Mouse (Mus musculus) heart, adult 2 months (tissue): Measurements from ENCODE around the gene Ipmk. TPM values are rescaled to one million over a fixed set of nuclear protein-coding genes. Genes with fewer than 3 reads are reported as not detected.

Source experiments
- DNase-seq, 2 experiments: peaks; one replicate each; pipeline ENCODE4 v3.0.0; 2021
- H3K27ac ChIP-seq: fragments of 200-600 bp; 2 replicates; pipeline ENCODE4 v1.8.1; 2022
- H3K27me3 ChIP-seq: fragments of 200-500 bp; 2 replicates; pipeline ENCODE4 v1.6.1; 2012; ENCODE audit warnings: mild to moderate bottlenecking, low read length, inconsistent platforms, mixed read lengths; ENCODE audit not compliant: control insufficient read depth, insufficient read depth
- H3K36me3 ChIP-seq: fragments of 200-500 bp; 2 replicates; pipeline ENCODE4 v1.6.1; 2012; ENCODE audit warnings: low read length, inconsistent platforms; ENCODE audit not compliant: control insufficient read depth, insufficient read depth
- H3K4me1 ChIP-seq: fragments of 200-500 bp; 2 replicates; pipeline ENCODE4 v1.6.1; 2011; ENCODE audit warnings: low read length; ENCODE audit not compliant: control insufficient read depth, insufficient read depth
- H3K4me3 ChIP-seq: fragments of 200-600 bp; 2 replicates; pipeline ENCODE4 v1.8.1; 2022
- H3K79me2 ChIP-seq: fragments of 200-500 bp; replicated peaks from 2 replicates; pipeline ENCODE4 v1.6.1; 2012; ENCODE audit warnings: mild to moderate bottlenecking, inconsistent platforms, low read length, moderate library complexity, mixed read lengths; ENCODE audit not compliant: control insufficient read depth, insufficient read depth
- H3K9ac ChIP-seq: fragments of 200-500 bp; 2 replicates; pipeline ENCODE4 v1.6.1; 2012; ENCODE audit warnings: low read depth, mild to moderate bottlenecking, control low read depth, inconsistent platforms, low read length, mixed read lengths
- CTCF ChIP-seq: fragments of 200-600 bp; IDR thresholded peaks from 2 replicates; pipeline ENCODE4 v1.8.1; 2022; ENCODE audit warnings: antibody characterized with exemption, mild to moderate bottlenecking, moderate library complexity
- EP300 ChIP-seq: fragments of 200-500 bp; IDR thresholded peaks from 2 replicates; pipeline ENCODE4 v1.6.1; 2011; ENCODE audit warnings: low read depth, low read length, control low read depth; ENCODE audit not compliant: insufficient read depth
- POLR2A ChIP-seq: fragments of 200-500 bp; IDR thresholded peaks from 2 replicates; pipeline ENCODE4 v1.6.1; 2011; ENCODE audit warnings: mild to moderate bottlenecking, low read depth, low read length, control low read depth; ENCODE audit not compliant: insufficient read depth
- WGBS: fragments of 180-500 bp; shearing (Covaris S2); methylation state at CpG from one replicate; pipeline ENCODE4 v1.1.7; 2018; 5-methylcytosine and 5-hydroxymethylcytosine counted together
- intact Hi-C: fragments of 180-260 bp; cut with DNase I; formaldehyde crosslinking; loops from one replicate; pipeline ENCODE4 v1.15.1; 2025
- polyA plus RNA-seq: library from polyadenylated mRNA; depleted of rRNA; stranded (reverse); fragments of >200 nt; gene quantifications from 2 replicates; pipeline ENCODE4 v1.2.3, GENCODE M21; 2012
- total RNA-seq, 2 experiments: library from RNA; stranded (reverse); gene quantifications; 2 replicates each; pipeline ENCODE4 v1.2.3; 2021

The Ipmk gene
- total and polyA plus RNA-seq, 3 experiments: 5.0 to 17.9 (median 12.6) TPM

DNA sequence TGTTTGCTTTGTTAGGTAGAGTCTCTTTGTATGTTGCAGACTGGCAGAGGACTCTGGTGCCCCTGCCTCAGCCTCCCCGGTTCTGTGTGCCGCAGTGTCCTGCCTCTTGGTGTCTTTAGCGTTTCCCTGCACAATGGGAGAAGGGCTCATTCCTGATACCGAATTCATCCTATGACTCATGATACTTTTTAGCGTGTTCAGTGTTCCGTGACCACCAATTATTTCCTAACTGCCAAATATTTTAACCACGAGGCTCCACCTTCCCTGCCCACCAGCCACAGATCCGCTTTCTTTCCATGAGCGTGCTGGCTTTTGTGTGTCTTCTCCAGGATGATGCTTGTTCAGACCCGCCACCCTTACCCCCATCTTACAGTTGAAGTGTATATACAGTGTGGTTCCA, 16.3 kb downstream of the Ipmk start:
- Histone ChIP-seq H3K9ac (no peak overlapping the region), H3K79me2 (peaks cover 7% of the 10 kb centered on the region), H3K27me3 (no peaks in the 10 kb centered on the region), H3K27ac (no peak overlapping the region), H3K36me3 (no peaks in the 10 kb centered on the region), H3K4me3 (no peak overlapping the region), H3K4me1 (peaks cover 8% of the 10 kb centered on the region)
- 94% methylated on average over 10 of the region's 10 CpGs for WGBS
- TF ChIP-seq EP300 (no peak), CTCF (no peak), POLR2A (no peak)
- DNase-seq: no peak
- intact Hi-C loops: loop anchor here (2.0 kb wide), 1 partner anchor 19 kb away; the partner anchor contains the start of gene Cisd1

DNA sequence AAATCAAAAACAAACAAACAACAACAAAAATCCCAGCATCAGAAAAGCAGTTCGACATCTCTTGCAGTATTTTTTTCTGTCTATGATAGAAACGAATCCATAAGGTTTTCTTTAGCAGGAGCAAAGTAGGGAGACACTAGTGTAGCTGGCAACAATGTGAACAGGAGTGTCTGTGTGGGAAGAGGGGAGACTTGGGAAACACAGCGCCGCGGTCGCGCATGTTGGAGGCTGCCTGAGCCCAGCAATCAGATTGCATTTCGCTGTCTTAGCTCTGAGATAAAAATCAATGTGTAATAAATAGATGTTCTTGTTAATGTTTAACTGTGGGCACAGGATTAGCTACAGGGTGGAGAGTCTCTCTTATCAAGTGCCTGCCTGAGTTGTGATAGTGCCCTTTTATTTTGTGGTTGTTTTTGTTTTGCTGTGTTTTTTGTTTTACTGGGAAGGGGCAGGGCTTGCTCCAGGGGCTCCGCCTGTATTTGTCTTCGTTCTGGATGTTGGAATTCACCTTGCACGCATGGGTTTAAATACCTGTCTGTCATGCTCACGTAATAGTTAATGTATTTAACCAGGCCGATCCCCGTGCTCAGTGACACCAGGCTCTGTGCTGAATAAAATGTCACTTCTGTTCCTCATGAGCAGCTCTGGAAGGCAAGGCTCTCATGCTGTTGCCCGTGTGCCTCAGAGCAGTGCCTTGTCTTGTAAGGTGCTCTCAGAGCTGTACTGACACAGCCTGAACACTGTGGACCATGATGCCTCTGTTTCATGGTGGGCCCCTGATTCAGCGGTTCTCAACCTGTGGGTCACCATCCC, 20.8 kb downstream of the Ipmk start:
- H3K79me2 ChIP-seq: no peaks in the 10 kb centered on the region
- 88% methylated on average over 16 of the region's 16 CpGs for WGBS
- H3K9ac ChIP-seq: no peak overlapping the region
- no peaks in the 10 kb centered on the region for H3K36me3 ChIP-seq
- H3K4me1 ChIP-seq: no peaks in the 10 kb centered on the region; the same call in 1 of the 2 replicates
- intact Hi-C loops: loop anchor here (5.0 kb wide), 1 partner anchor 41 kb away; no protein-coding TSS in a partner anchor
- no peak overlapping the region for H3K27ac ChIP-seq
- H3K4me3 ChIP-seq: no peak overlapping the region
- TF ChIP-seq POLR2A (no peak), CTCF (no peak), EP300 (no peak)
- no peaks in the 10 kb centered on the region for H3K27me3 ChIP-seq
- no peak for DNase-seq

DNA sequence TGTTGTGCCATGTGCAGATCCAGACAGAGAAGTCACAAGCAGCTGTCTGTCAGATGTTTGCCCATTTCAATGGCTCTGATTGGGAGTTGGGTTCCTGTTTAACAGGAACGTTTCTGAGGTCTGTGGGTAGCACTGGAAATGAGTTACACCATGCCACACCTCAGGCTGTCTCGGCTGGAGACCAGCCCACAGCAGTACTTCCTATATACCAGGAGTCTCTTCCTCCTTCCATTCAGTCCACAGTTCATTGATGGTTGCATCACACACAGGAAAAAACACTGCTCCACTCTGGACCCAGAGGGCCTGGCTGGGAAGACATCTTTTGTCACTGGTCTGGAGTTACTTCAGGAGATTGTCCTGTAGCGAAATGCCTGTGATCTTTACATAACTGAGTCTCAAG, 21.9 kb downstream of the Ipmk start:
- WGBS: 58% methylated on average over 3 of the region's 3 CpGs
- Histone ChIP-seq H3K27ac (no peak overlapping the region), H3K27me3 (no peaks in the 10 kb centered on the region), H3K4me1 (no peaks in the 10 kb centered on the region; the same call in 1 of the 2 replicates), H3K4me3 (no peak overlapping the region), H3K79me2 (no peaks in the 10 kb centered on the region), H3K36me3 (no peaks in the 10 kb centered on the region), H3K9ac (no peak overlapping the region)
- DNase-seq: no peak
- TF ChIP-seq CTCF (no peak), EP300 (no peak), POLR2A (no peak)
- intact Hi-C loops: loop anchor here (5.0 kb wide), 1 partner anchor 42 kb away; no protein-coding TSS in a partner anchor

DNA sequence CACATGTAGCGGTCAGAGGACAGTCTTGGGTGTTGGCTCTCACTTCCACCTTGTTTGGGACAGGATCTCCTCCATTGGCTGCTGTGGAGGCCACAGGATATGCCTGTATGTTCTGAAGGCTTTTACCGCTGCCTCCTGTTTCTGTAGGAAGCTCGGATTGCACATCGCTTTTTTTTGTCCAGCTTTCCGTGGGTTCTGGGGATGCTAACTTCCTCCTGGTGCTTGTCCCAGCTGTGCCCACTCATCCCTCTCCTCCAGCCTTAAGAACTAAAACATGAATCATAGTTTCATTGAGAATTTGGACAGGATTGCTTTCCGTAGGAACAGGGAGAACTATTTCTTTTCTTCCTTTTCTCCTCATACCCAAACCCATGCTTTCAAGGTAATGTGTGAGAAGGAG, 24.3 kb downstream of the Ipmk start:
- no peak for DNase-seq
- WGBS: 69% methylated on average over 6 of the region's 6 CpGs
- TF ChIP-seq EP300 (no peak), POLR2A (no peak), CTCF (no peak)
- Histone ChIP-seq H3K27ac (no peak overlapping the region), H3K36me3 (no peaks in the 10 kb centered on the region), H3K9ac (no peak overlapping the region), H3K4me3 (no peak overlapping the region), H3K79me2 (no peaks in the 10 kb centered on the region), H3K27me3 (no peaks in the 10 kb centered on the region), H3K4me1 (no peaks in the 10 kb centered on the region; the same call in 1 of the 2 replicates)
- intact Hi-C loops: no loop called here

DNA sequence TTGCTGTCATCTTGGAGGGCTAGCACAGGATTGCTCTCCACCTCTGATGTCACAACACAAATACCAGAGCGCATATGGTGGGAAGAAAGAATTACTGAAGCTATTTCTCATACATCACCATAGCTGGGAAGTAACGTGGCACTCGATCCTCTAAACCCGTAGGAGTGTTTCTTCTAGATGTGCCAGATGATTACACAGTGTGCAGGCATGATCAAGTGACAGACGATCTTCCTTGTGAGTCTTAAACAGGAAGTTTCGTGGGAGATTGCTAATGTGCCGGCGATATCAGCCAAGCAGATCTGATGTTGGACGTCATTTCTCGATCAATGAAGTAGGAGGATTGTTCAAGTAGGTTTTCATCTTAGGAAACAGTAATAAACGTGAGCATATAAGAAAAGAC, 26.1 kb downstream of the Ipmk start:
- Histone ChIP-seq H3K79me2 (no peaks in the 10 kb centered on the region), H3K27me3 (no peaks in the 10 kb centered on the region), H3K4me3 (no peak overlapping the region), H3K4me1 (no peaks in the 10 kb centered on the region; the same call in 1 of the 2 replicates), H3K36me3 (no peaks in the 10 kb centered on the region), H3K9ac (no peak overlapping the region), H3K27ac (no peak overlapping the region)
- WGBS: 75% methylated on average over 11 of the region's 11 CpGs
- DNase-seq: no peak
- intact Hi-C loops: no loop called here
- no peak for TF ChIP-seq CTCF
- TF ChIP-seq EP300: no peak
- TF ChIP-seq POLR2A: no peak

DNA sequence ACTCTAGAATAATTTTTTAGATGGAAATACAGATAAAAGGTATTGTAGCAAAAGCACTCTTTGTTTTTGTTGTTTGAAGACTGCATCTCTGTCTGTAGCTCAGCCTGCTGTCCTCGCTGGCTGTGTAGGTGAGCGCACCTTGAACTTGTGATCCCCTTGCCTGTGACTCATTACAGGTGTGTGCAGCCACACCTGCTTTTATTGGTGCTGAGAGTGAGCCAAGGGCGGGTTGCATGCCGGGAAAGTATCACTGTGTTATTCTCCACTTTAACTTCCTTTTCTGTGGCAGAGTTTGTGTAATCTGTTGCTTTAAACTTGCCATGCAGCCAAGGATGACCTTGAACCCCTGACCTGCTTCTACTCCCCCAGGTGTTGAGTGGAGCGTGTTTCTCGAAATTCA, 28.5 kb downstream of the Ipmk start:
- H3K36me3 ChIP-seq: no peaks in the 10 kb centered on the region
- H3K4me3 ChIP-seq: no peak overlapping the region
- H3K79me2 ChIP-seq: no peaks in the 10 kb centered on the region
- no peaks in the 10 kb centered on the region for H3K27me3 ChIP-seq
- no peak overlapping the region for H3K9ac ChIP-seq
- H3K4me1 ChIP-seq: no peaks in the 10 kb centered on the region
- TF ChIP-seq EP300 (no peak), POLR2A (no peak), CTCF (no peak)
- no peak for DNase-seq
- no peak overlapping the region for H3K27ac ChIP-seq
- intact Hi-C loops: no loop called here
- 84% methylated on average over 6 of the region's 6 CpGs for WGBS
